Mouse (Mus musculus) lung, postnatal 0 days (tissue): ENCODE measurements around the gene Slc1a5.

Experiments used
- CTCF ChIP-seq: IDR thresholded peaks from 2 replicates; pipeline ENCODE4 v1.5.1; 2016; ENCODE audit warnings: antibody characterized with exemption, mild to moderate bottlenecking
- EP300 ChIP-seq: IDR thresholded peaks from 2 replicates; pipeline ENCODE4 v1.6.1; 2016; ENCODE audit warnings: antibody characterized with exemption, mild to moderate bottlenecking, control low read depth

GRCm38 (mm10) chr7:16755362-16756017 lies 25.6 kb upstream of the Slc1a5 start:
- no peak for TF ChIP-seq EP300
- no peak for TF ChIP-seq CTCF
